Comparison of ENCODE assay signal across 18 mouse cellular contexts in the genomic region with DNA sequence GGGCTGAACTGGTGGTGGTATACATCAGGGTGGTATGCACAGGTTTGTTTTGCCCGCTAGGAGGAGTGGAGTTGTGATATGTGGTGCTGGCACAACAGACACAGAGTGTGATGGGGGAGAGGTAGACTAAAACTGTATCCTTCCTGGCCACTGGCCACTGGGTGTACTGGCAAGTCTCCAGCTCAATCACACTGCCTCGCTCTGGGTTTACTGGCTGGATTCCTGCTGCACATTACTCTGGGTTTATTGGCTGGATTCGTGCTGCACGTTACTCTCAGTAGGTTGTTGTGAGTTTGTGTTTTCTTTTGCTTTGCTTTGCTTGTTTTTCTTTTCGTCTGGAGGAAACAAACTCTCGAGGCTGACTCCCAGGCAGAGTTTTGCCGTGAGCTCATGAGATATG. TPM values are rescaled to one million over a fixed set of nuclear protein-coding genes. Genes with fewer than 3 reads are reported as not detected.
A peak's percentile ranks its signal among the peaks of the same experiment; 100 is the strongest.
DNase-seq lines count a peak whose midpoint lies in the region; ATAC-seq and TF ChIP-seq lines count a peak whose summit lies in the region.
"Not testable (repeated sequence)": the region's sequence is repeated elsewhere in the genome, so short reads cannot be mapped to it uniquely, and the experiment has no call there.
"Had no signal": no experiment of that assay in that cellular context is flagged by ENCODE, and none has a peak within 500 bp of the region (broad histone marks: within the 10 kb centered on the region; RNA-seq: fewer than 3 reads in every experiment).

No protein-coding gene starts in this region.

- H3K36me3 ChIP-seq in heart, adult 2 months (ENCODE audit: control insufficient read depth, insufficient read depth, low read length); heart, embryonic 16.5 days (ENCODE audit: control insufficient read depth, insufficient read depth); lung, embryonic 16.5 days (ENCODE audit: control insufficient read depth, insufficient read depth, low read length): not testable (repeated sequence)

- not testable (repeated sequence) for H3K4me2 ChIP-seq in heart, embryonic 16.5 days (ENCODE audit: low read depth, low read length); lung, embryonic 16.5 days (ENCODE audit: low read depth, low read length)

- not testable (repeated sequence) for TF ChIP-seq CTCF in brain, embryonic 14.5 days (IDR thresholded peaks at IDR 0.05; ENCODE audit: borderline replicate concordance, extremely low read depth, insufficient read depth, insufficient read length)
- TF ChIP-seq CTCF in heart, adult 2 months (IDR thresholded peaks at IDR 0.05) = peak; percentile 41

- not testable (repeated sequence) for H3K27me3 ChIP-seq in heart, adult 2 months (ENCODE audit: control insufficient read depth, insufficient read depth, low read length); heart, embryonic 16.5 days (ENCODE audit: control insufficient read depth, insufficient read depth, low read length); lung, embryonic 16.5 days (ENCODE audit: control insufficient read depth, insufficient read depth, low read depth, low read length)

- peak; percentile 13 for DNase-seq in brain, embryonic 14.5 days (ENCODE audit: low read depth)
- peak; percentile 18 for DNase-seq in gastrocnemius, adult 18-20 months (ENCODE audit: low spot score)
- peak in 1 of 2 experiments; percentile 34 for DNase-seq in heart, adult 2 months
- DNase-seq in kidney, adult 11 months = peak; percentile 64
- DNase-seq in kidney, adult 9 months = peak; percentile 77
- peak; percentile 2 for DNase-seq in left cerebral cortex, postnatal 4 days

- peak; percentile 88 for ATAC-seq in heart, embryonic 16.5 days (replicated peaks; ENCODE audit: extremely low read depth, insufficient read depth, low FRiP score)
- ATAC-seq in lung, embryonic 16.5 days (ENCODE audit: low read depth) = peak; percentile 22; the same call in 1 of the 2 replicates

- H3K4me3 ChIP-seq in heart, adult 2 months; heart, embryonic 16.5 days (ENCODE audit: low read length); lung, embryonic 16.5 days (ENCODE audit: low read length): not testable (repeated sequence)

- TF ChIP-seq POLR2A in brain, embryonic 14.5 days (IDR thresholded peaks at IDR 0.05; ENCODE audit: borderline replicate concordance, extremely low read depth, insufficient read depth, insufficient read length, poor library complexity, severe bottlenecking); heart, adult 2 months (IDR thresholded peaks at IDR 0.05; ENCODE audit: insufficient read depth, low read depth, low read length): not testable (repeated sequence)

- intact Hi-C loops in heart, adult 2 months (cut with DNase I) = loop anchor here (10.0 kb wide), 1 partner anchor 196 kb away; no protein-coding TSS in a partner anchor
- intact Hi-C loops in left cerebral cortex, postnatal 4 days (cut with DNase I) = not testable (repeated sequence)

- TF ChIP-seq EP300 in heart, adult 2 months (IDR thresholded peaks at IDR 0.05; ENCODE audit: insufficient read depth, low read depth, low read length) = not testable (repeated sequence)

- not testable (repeated sequence) for H3K79me2 ChIP-seq in heart, adult 2 months (replicated peaks; ENCODE audit: control insufficient read depth, insufficient read depth, low read length)

- not testable (repeated sequence) for H3K9me3 ChIP-seq in heart, embryonic 16.5 days (replicated peaks; ENCODE audit: control insufficient read depth, low read length); lung, embryonic 16.5 days (ENCODE audit: control insufficient read depth, low read length)

- H3K27ac ChIP-seq in heart, adult 2 months = peak overlapping the region; percentile 48
- peak overlapping the region; percentile 70 for H3K27ac ChIP-seq in heart, embryonic 16.5 days (ENCODE audit: low read length)
- H3K27ac ChIP-seq in lung, embryonic 16.5 days (ENCODE audit: low read length) = not testable (repeated sequence)

- not testable (repeated sequence) for H3K4me1 ChIP-seq in heart, adult 2 months (ENCODE audit: control insufficient read depth, insufficient read depth, low read length); heart, embryonic 16.5 days (ENCODE audit: control insufficient read depth, insufficient read depth, low read length); lung, embryonic 16.5 days (replicated peaks; ENCODE audit: control insufficient read depth, insufficient read depth, low read length)

- not testable (repeated sequence) for H3K9ac ChIP-seq in heart, adult 2 months (ENCODE audit: low read depth, low read length); heart, embryonic 16.5 days (ENCODE audit: low read length); lung, embryonic 16.5 days (ENCODE audit: low read length)

- WGBS in heart, adult 2 months = 25% methylated on average over 7 of the region's 7 CpGs
- WGBS in heart, embryonic 16.5 days = 33% methylated on average over 7 of the region's 7 CpGs
- 34% methylated on average over 7 of the region's 7 CpGs for WGBS in lung, embryonic 16.5 days

RNA-seq across cellular contexts. Expression of a gene that starts 1.5 kb away (rescaled TPM):
- polyA plus RNA-seq in brain, embryonic 14.5 days (2012; rRNA removed) = 0.21 TPM in 1 of 2 replicates, not detected in the other
- 100 to 1,000 TPM in 1 of 2 experiments, 10 to 100 TPM in 1; 79.6 to 130 TPM for total RNA-seq in gastrocnemius, adult 18-20 months (2021)
- total RNA-seq in heart, adult 2 months (2021) = 100 to 1,000 TPM; 276 to 286 TPM
- polyA plus RNA-seq in heart, adult 2 months (2012; rRNA removed) = 243 and 410 TPM in 2 replicates
- polyA plus RNA-seq in heart, embryonic 16.5 days (2015; fragmentation: Nextera tagmentation; extraction: Ambion mirVana) = 1.7 and 7.3 TPM in 2 replicates
- total RNA-seq in left cerebral cortex, postnatal 4 days (2021) = not detected
- polyA plus RNA-seq in lung, embryonic 16.5 days (2015; fragmentation: Nextera tagmentation; extraction: Ambion mirVana) = 89.8 and 109 TPM in 2 replicates
- total RNA-seq: MEL had no signal
- polyA plus RNA-seq: C2C12; cerebellum, adult 2 months; forebrain, embryonic 15.5 days; heart, embryonic 12.5 days; hindbrain, embryonic 11.5 days had no signal

RNA-seq across cellular contexts. Expression of a gene that starts 30.3 kb away (rescaled TPM):
- polyA plus RNA-seq in brain, embryonic 14.5 days (2012; rRNA removed) = not detected in 2 replicates
- total RNA-seq in gastrocnemius, adult 18-20 months (2021) = under 1 TPM; 0.80 to 0.83 TPM
- 1 to 10 TPM in 1 of 2 experiments, under 1 TPM in 1; 0.50 to 1.1 TPM for total RNA-seq in heart, adult 2 months (2021)
- polyA plus RNA-seq in heart, adult 2 months (2012; rRNA removed) = 0.84 and 1.8 TPM in 2 replicates
- 0.09 TPM in 1 of 2 replicates, not detected in the other for polyA plus RNA-seq in heart, embryonic 16.5 days (2015; fragmentation: Nextera tagmentation; extraction: Ambion mirVana)
- not detected for total RNA-seq in left cerebral cortex, postnatal 4 days (2021)
- polyA plus RNA-seq in lung, embryonic 16.5 days (2015; fragmentation: Nextera tagmentation; extraction: Ambion mirVana) = 0.26 and 0.45 TPM in 2 replicates
- total RNA-seq: MEL had no signal
- polyA plus RNA-seq: C2C12; cerebellum, adult 2 months; cortical plate, adult 2 months; embryonic facial prominence, embryonic 12.5 days; forebrain, embryonic 11.5 days; forebrain, embryonic 15.5 days; hindbrain, embryonic 11.5 days; hindbrain, embryonic 15.5 days had no signal

Comparison
In these comparisons a context has a peak if more than half of its experiments do, and no peak if none do; other contexts are left out.
1. RNA of a gene that starts 1.5 kb away (polyA plus RNA-seq): 243 to 410 TPM in heart, adult 2 months and 89.8 to 109 TPM in lung, embryonic 16.5 days; 1.7 to 7.3 TPM in heart, embryonic 16.5 days and 0.21 TPM in brain, embryonic 14.5 days; every median in the first group is over 10 times any median in the second.